Mouse (Mus musculus): ENCODE data around the gene 1700030J22Rik. TPM values are rescaled to one million over a fixed set of nuclear protein-coding genes. Genes with fewer than 3 reads are reported as not detected.
A peak's percentile ranks its signal among the peaks of the same experiment; 100 is the strongest.

Gene 1700030J22Rik
- total and polyA plus RNA-seq, 3 experiments = 0.21 to 0.46 (median 0.35) TPM

GRCm38 (mm10) chr8:117027601-117028000, 48.8 kb upstream of the 1700030J22Rik start:
- no peak overlapping the region for H3K9ac ChIP-seq (ENCODE audit: insufficient read depth, low read depth)
- H3K4me2 ChIP-seq (ENCODE audit: insufficient read depth, low read depth, poor library complexity, severe bottlenecking) = no peak overlapping the region
- no peak overlapping the region for H3K4me3 ChIP-seq (replicated peaks in 1 of 3; ENCODE audit: low read depth in 2 of 3, low read length in 2 of 3, poor library complexity in 1 of 3)
- no peak for TF ChIP-seq E2F4 (IDR thresholded peaks at IDR 0.05; ENCODE audit: insufficient replicate concordance, low read depth, low read length)
- TF ChIP-seq SIN3A (IDR thresholded peaks at IDR 0.05; ENCODE audit: low read length) = no peak
- no peak for TF ChIP-seq UBTF (IDR thresholded peaks at IDR 0.05; ENCODE audit: low read depth, low read length)
- no peak for TF ChIP-seq EP300 (IDR thresholded peaks at IDR 0.05; ENCODE audit: low read length)
- no peak for TF ChIP-seq GABPA (IDR thresholded peaks at IDR 0.05; ENCODE audit: insufficient replicate concordance, low read depth, low read length)
- in situ Hi-C loops (cut with MboI; ENCODE audit: low pct_ligation_motif_present, low pct_unique_long_range_greater_than_20kb, low sequenced_read_pairs) (no loop called here), dilution Hi-C loops (cut with MboI; ENCODE audit: extremely low pct_ligation_motif_present, extremely low pct_unique_long_range_greater_than_20kb, low sequenced_read_pairs) (no loop called here)
- no peaks in the 10 kb centered on the region for H3K79me2 ChIP-seq (replicated peaks; ENCODE audit: control insufficient read depth, extremely low read depth, insufficient read depth, poor library complexity, severe bottlenecking)
- no peak overlapping the region for H3K27ac ChIP-seq (ENCODE audit: insufficient read depth, low read depth)
- no peaks in the 10 kb centered on the region for H3K36me3 ChIP-seq (replicated peaks in 1 of 2; ENCODE audit: control insufficient read depth in 1 of 2, insufficient read depth in 1 of 2, low read length in 1 of 2)
- DNase-seq (ENCODE audit: extremely low read depth) = no peak
- H3K9me3 ChIP-seq (replicated peaks; ENCODE audit: low read length) = no peaks in the 10 kb centered on the region
- 0 out of 4 replicates have a peak, but pooled peaks cover 0 to 3% of the 10 kb centered on the region in 2 experiments for H3K4me1 ChIP-seq (ENCODE audit: control insufficient read depth in 1 of 2, insufficient read depth in 2 of 2)
- peaks cover 6% of the 10 kb centered on the region for H3K27me3 ChIP-seq (replicated peaks)

DNA sequence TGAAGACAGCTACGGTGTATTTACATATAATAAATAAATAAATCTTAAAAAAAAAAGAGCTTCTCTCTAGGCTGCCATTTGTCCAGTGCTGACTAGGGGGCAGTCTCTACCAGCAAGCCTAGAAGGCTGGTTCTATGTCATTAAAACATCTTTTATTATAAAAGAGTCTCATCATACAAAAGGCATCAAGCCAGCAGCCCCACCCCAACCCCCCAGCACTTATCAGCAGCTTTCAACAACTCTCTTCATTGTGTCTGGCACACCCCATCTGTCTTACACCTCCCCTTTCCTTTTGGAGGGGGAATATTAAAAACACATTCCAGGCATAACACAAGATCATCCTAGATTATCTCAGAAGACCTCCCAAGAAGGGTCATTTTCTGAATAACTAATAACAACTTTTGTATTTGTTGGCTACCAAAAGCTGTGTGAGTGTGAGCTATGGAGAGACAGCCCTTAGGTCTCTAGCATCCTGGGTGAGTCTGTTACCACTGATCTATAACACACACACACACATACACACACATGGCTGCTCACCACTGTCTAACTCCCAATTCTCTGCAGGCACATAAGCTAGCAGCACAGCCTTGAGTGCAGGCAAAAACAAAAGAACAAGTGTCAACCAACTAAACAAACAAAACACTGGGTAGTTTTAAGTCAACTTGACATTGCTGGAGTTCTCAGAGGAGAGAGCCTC, 43.7 kb upstream of the 1700030J22Rik start:
- H3K36me3 ChIP-seq (replicated peaks in 1 of 2; ENCODE audit: control insufficient read depth in 1 of 2, insufficient read depth in 1 of 2, low read length in 1 of 2) = no peaks in the 10 kb centered on the region
- no peak for DNase-seq (ENCODE audit: extremely low read depth)
- no peak overlapping the region for H3K27ac ChIP-seq (ENCODE audit: insufficient read depth, low read depth)
- in situ Hi-C loops (cut with MboI; ENCODE audit: low pct_ligation_motif_present, low pct_unique_long_range_greater_than_20kb, low sequenced_read_pairs) = no loop called here
- H3K9ac ChIP-seq (ENCODE audit: insufficient read depth, low read depth) = no peak overlapping the region
- dilution Hi-C loops (cut with MboI; ENCODE audit: extremely low pct_ligation_motif_present, extremely low pct_unique_long_range_greater_than_20kb, low sequenced_read_pairs) = no loop called here
- H3K4me2 ChIP-seq (ENCODE audit: insufficient read depth, low read depth, poor library complexity, severe bottlenecking) = no peak overlapping the region
- no peak overlapping the region for H3K4me3 ChIP-seq (replicated peaks in 1 of 3; ENCODE audit: low read depth in 2 of 3, low read length in 2 of 3, poor library complexity in 1 of 3)
- no peaks in the 10 kb centered on the region for H3K79me2 ChIP-seq (replicated peaks; ENCODE audit: control insufficient read depth, extremely low read depth, insufficient read depth, poor library complexity, severe bottlenecking)
- 0 out of 4 replicates have a peak, but pooled peaks cover 0 to 3% of the 10 kb centered on the region in 2 experiments for H3K4me1 ChIP-seq (ENCODE audit: control insufficient read depth in 1 of 2, insufficient read depth in 2 of 2)
- no peaks in the 10 kb centered on the region for H3K9me3 ChIP-seq (replicated peaks; ENCODE audit: low read length)
- H3K27me3 ChIP-seq (replicated peaks) = peaks cover 5% of the 10 kb centered on the region
- TF ChIP-seq ETS1 (conservative IDR thresholded peaks at IDR 0.05; ENCODE audit: low read depth, low read length) (no peak), POLR2A (IDR thresholded peaks at IDR 0.05; ENCODE audit: low read depth, low read length) (no peak), CTCF (conservative IDR thresholded peaks at IDR 0.05 in 1 of 2, IDR thresholded peaks at IDR 0.05 in 1 of 2; ENCODE audit: low read depth in 2 of 2, low read length in 2 of 2) (peak in 1 of 2 experiments; percentile 18; a peak in 1 of 4 replicates), MYC (IDR thresholded peaks at IDR 0.05; ENCODE audit: low read depth, low read length) (no peak)

DNA sequence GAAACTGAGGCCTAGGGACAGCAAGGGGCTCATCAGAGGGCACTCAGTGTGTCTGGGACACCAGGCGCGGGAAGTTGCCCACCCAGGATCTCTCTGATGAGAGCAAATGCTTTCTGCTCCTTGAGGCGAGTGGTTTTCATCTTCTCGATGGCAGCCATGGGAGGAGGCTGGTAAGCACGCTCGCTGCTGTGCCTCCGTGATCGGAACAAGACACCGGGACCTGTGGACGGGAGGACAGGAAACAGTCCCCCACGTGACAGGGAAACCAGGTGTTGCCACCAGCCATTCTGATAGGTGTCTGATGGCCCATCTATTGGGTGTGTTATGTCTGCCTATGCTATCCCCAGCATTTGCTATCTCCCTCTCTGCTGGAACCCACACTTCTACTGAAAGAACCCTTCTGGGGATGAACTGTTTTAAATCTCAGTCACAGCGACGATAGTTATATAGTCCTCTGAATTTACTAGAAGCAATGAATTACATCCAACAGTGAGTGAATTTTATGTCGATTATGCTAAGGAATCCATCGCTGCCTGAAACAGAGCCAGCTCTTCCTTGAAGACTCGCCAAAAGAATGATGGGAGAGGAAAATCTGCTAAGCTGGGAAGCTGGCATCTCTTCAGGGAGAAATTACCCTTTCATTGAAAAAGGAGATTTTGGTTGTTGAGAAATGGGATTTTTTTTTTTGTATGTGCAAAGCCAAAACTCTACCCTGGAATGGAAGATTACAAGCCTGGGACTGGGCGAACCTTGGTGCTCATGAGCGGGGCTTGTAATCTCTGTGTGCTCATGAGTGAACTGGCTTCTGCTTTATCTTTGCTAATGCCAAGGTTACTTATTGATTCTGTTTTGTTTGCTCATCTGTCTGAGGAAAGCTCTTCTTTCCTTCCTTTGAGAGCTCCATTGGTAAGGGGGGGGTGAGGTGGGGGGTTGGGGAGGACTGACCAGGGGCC, 40.8 kb upstream of the 1700030J22Rik start:
- in situ Hi-C loops (cut with MboI; ENCODE audit: low pct_ligation_motif_present, low pct_unique_long_range_greater_than_20kb, low sequenced_read_pairs) = no loop called here
- dilution Hi-C loops (cut with MboI; ENCODE audit: extremely low pct_ligation_motif_present, extremely low pct_unique_long_range_greater_than_20kb, low sequenced_read_pairs) = no loop called here
- DNase-seq (ENCODE audit: extremely low read depth) = no peak
- Histone ChIP-seq H3K27me3 (replicated peaks) (peaks cover 19% of the 10 kb centered on the region), H3K27ac (ENCODE audit: insufficient read depth, low read depth) (no peak overlapping the region), H3K4me3 (replicated peaks in 1 of 3; ENCODE audit: low read depth in 2 of 3, low read length in 2 of 3, poor library complexity in 1 of 3) (no peak overlapping the region), H3K9ac (ENCODE audit: insufficient read depth, low read depth) (no peak overlapping the region), H3K79me2 (replicated peaks; ENCODE audit: control insufficient read depth, extremely low read depth, insufficient read depth, poor library complexity, severe bottlenecking) (no peaks in the 10 kb centered on the region), H3K4me1 (ENCODE audit: control insufficient read depth in 1 of 2, insufficient read depth in 2 of 2) (no peaks in the 10 kb centered on the region), H3K36me3 (replicated peaks in 1 of 2; ENCODE audit: control insufficient read depth in 1 of 2, insufficient read depth in 1 of 2, low read length in 1 of 2) (no peaks in the 10 kb centered on the region), H3K4me2 (ENCODE audit: insufficient read depth, low read depth, poor library complexity, severe bottlenecking) (no peak overlapping the region), H3K9me3 (replicated peaks; ENCODE audit: low read length) (no peaks in the 10 kb centered on the region)
- TF ChIP-seq SMC3 (IDR thresholded peaks at IDR 0.05; ENCODE audit: low read depth, low read length) = no peak
- no peak for TF ChIP-seq SIN3A (IDR thresholded peaks at IDR 0.05; ENCODE audit: low read length)
